Mouse (Mus musculus) heart, adult 2 months (tissue): ENCODE results near the gene Polrmt.

Source experiments
- CTCF ChIP-seq: fragments of 200-600 bp; IDR thresholded peaks from 2 replicates; pipeline ENCODE4 v1.8.1; 2022; ENCODE audit warnings: antibody characterized with exemption, mild to moderate bottlenecking, moderate library complexity
- EP300 ChIP-seq: fragments of 200-500 bp; IDR thresholded peaks from 2 replicates; pipeline ENCODE4 v1.6.1; 2011; ENCODE audit warnings: low read depth, low read length, control low read depth; ENCODE audit not compliant: insufficient read depth

- TF ChIP-seq CTCF = no peak
- no peak for TF ChIP-seq EP300
Measured at GRCm38 (mm10) chr10:79765228-79765745, 18.9 kb upstream of the Polrmt start.
